Mouse (Mus musculus): Measurements from ENCODE around the gene Uvrag.
"Not testable (repeated sequence)": the region's sequence is repeated elsewhere in the genome, so short reads cannot be mapped to it uniquely, and the experiment has no call there.

Gene Uvrag

DNA sequence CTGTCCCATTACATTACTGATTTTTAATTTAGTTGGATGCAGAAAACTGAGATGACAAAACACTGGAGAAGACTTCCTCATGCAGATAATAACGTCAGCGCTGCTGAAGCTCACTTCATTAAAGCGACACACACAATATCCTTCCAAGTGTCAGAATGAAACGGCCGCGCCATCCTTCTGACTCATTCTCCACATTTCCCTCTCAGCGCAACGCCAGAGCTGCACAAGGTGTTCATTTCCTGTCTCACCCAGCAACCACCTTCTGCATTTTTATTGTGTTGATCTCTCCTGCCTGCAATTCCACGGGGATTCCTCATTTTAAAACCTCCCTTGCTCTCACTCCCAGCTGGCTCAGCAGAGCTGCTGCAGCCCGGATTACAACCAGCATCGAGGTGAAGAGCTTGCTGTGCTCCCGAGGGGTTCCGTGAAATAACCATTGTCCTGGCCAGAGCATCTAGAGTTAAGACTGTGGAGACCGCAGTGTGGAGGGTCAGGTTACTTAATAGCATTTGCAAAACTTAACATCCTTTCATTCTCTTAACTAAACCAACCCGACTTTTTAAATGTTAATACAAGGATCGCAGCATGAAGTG, 172.8 kb downstream of the Uvrag start:
- no peak for DNase-seq

- DNase-seq = no peak
Observed at GRCm38 (mm10) chr7:98967672-98968071, 173.3 kb downstream of the Uvrag start.

DNA sequence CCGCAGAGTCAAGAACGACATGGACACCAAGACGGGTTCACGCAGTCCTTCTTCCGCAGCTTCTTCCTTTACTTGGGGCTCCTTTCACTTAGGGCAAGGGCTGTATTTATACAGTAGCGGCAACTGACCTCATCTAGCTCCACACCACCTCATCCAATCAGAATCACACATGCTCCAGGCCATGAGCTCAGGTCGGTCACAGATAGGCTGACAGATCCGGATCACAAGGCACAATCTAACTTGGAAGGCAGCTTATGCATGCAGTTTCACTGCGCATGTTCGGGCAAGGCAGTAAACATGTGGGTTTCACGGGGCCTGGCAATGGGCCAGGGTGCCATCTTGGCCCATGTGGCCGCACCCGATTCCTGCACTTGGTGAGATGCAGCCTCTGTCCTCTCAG, 177.4 kb downstream of the Uvrag start:
- DNase-seq = not testable (repeated sequence)

DNA sequence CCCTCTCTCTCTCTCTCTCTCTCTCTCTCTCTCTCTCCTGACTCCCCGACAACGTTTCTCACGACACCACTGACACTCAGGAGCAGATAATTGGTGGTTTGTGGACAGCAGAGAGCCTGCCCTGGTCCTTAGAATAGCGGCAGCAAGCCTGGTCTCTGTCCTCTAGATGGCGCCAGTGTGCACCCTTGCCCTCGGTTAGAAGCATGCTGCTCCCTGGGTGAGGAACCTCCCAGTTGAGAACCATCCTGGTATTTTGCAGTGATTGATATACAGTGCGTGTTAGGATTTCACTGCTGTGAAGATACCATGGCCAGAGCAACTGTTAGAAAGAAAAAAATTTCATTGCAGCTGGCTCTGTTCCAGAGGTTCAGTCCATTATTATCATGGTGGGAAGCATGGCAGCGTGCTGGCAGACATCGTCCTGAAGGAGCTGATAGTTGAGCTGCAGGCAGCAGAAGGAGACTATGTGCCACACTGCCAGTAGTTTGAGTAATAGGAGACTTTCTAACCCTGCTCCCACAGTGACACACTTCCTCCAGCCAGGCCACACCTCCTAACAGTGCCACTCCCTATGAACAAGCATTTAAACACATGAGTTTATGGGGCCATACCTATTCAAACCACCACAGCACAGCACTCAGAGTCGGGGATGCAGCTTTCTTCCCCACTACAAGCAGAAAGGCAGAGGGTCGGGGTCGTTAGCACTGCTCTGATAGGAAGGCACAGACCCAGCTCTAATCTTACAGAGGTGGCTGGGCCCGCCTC, 178.2 kb downstream of the Uvrag start:
- DNase-seq = peak; percentile 59 to 77

DNA sequence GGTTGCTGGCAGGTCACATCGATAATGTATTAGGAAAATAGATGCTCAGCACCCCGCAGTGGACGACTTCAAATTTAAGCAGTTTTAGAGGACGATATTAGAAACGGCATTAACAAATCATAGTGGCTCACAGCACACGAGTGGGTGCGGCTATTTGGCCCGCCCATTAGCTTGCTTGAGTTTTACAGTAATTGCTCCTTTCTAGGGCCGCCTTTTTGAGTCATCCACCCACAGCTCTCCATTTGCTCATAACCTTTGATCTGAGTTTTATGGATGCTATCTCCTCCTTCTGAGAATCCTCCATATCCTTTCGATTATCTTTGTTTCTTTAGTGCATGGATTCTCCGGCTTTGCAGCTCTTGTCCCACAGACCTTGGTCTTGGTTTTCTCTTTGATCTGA, 178.9 kb downstream of the Uvrag start:
- no peak for DNase-seq

GRCm38 (mm10) chr7:98960274-98960673, 180.7 kb downstream of the Uvrag start:
- DNase-seq = no peak

DNA sequence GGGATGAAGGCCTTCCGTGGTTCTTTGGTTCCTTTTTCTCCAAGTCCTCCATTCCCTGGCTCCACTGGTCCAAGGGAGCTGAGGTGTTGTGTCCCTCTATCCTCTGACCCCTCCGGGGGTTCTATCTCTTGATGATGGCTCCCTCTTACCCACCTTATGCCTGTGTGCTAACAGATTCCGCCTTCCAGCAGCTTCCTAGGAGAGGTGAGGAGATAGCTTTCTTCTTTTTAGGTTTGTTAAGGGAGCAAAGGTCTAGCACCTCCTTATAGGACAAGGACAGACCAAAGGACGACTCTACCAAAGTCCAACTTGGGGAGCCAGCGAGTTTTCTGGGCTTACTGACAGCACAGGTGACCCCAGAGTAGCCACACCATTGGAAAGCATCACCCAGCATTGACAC, 181.7 kb downstream of the Uvrag start:
- peak in 1 of 2 experiments; percentile 5 for DNase-seq

- peak; percentile 12 to 17 for DNase-seq
Observed at GRCm38 (mm10) chr7:98958172-98958571, 182.8 kb downstream of the Uvrag start.

- DNase-seq = no peak
Observed at GRCm38 (mm10) chr7:98957111-98957741, 183.7 kb downstream of the Uvrag start.

GRCm38 (mm10) chr7:98956609-98957008, 184.3 kb downstream of the Uvrag start:
- DNase-seq = no peak

GRCm38 (mm10) chr7:98953649-98954048, 187.3 kb downstream of the Uvrag start:
- no peak for DNase-seq

GRCm38 (mm10) chr7:98944986-98945385, 196.0 kb downstream of the Uvrag start:
- no peak for DNase-seq

GRCm38 (mm10) chr7:98943687-98944086, 197.3 kb downstream of the Uvrag start:
- no peak for DNase-seq

- peak; percentile 20 to 34 for DNase-seq
Observed at GRCm38 (mm10) chr7:98942746-98943145, 198.2 kb downstream of the Uvrag start.

GRCm38 (mm10) chr7:98939194-98939593, 201.7 kb downstream of the Uvrag start:
- DNase-seq = no peak

DNA sequence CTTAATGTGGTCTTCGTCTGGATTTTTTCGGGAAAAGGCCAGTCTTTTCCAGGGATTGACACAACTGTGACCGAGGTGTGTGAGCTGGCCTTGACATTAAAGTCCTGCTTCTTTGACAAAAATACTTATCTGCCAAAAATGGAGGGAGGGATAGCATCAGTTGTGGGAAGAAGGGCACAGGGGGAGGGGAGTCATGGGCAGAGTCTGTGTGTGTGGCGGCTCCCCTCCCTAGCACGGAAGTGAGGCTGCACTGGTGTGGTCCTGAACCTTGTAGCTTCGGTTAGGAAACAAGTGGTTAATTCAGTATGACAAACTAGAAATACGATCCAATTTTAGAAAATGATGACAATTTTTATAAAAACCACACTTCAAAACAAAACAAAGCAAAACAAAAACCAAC, 202.3 kb downstream of the Uvrag start:
- DNase-seq = no peak

- no peak for DNase-seq
Observed at GRCm38 (mm10) chr7:98937079-98937813, 203.7 kb downstream of the Uvrag start.

DNA sequence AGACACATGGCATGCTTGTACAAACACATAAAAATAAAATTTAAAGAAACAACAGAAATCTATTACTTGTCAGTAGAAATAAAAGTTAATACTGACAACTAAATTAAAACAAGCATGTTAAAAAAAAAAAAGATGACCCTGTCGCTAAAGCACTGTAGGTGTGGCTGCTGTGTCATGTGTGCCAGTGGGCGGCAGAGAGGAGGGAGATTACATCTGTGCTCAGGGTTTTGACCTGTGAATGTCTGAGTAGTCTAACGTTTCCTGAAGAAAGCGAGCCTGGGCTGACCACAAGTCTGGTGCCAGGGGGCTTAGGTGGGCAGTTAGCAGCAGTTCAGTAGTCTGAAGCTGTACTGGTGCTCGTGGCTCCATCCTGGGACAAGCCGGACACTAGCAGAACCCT, 205.2 kb downstream of the Uvrag start:
- DNase-seq = no peak

- no peak for DNase-seq
Observed at GRCm38 (mm10) chr7:98935193-98935592, 205.7 kb downstream of the Uvrag start.

- DNase-seq = peak; percentile 15 to 44
Observed at GRCm38 (mm10) chr7:98928336-98929025, 212.5 kb downstream of the Uvrag start.

DNA sequence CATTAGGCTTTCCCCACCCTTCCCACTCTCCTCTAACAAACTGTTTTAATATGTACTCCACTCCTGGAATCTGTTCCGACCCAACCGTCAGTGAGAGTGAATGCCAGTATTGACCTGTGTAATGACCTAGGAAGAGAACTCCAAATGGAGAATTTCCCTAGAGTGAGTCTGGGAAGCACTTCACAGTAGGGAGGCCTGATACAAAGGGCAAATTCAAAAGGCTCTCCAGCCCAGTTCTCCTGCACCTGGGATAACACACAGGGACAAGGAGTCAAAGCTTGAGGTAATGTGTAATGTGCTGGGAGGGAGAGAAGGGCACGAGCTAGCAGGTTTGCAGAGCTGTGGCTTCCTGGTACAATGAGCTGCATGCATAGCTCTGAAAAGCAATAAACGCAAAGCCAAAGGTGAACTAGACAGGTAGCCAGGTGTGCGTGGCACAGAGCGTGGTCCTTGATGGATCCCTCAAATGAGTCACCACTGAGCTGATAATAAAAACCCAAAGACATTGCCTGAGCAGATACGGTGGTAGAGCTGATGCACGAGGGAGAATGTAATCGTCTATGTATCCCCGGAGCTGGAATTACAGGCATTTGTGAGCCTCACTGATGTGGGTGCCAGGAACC, 213.9 kb downstream of the Uvrag start:
- DNase-seq = no peak

DNA sequence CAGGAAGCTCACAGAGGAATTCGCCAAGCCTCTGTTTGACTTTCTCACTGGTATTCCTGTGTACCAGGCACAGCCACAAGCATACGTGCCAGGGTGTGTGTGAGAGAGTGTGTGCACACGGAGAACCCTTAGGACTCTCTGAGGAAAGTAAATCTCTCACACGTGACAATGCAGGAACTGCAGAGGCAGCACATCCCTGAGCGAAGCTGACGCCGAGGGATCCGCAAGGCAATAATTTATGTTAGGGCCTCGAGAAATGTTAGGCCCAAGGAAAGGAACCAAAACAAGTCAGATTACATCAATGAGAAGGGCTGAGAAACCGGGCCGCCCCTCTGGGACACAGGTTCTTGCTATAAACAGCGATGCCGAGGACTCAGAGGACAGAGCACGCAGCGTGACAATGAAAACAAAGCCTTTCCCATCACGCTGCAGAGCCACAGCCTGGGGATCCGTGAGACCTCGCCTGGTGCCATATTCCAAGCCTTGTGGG, 216.5 kb downstream of the Uvrag start:
- peak in 1 of 2 experiments; percentile 21 for DNase-seq

Data from kidney, postnatal 36 days (tissue).